Mouse (Mus musculus): ENCODE measurements at regions not wholly inside any gene's neighbourhood (a gene's known extent, or its start where the extent isn't known, plus 50 kb on each side); places are given as distances from the start of the nearest gene placed in this dataset.

DNA sequence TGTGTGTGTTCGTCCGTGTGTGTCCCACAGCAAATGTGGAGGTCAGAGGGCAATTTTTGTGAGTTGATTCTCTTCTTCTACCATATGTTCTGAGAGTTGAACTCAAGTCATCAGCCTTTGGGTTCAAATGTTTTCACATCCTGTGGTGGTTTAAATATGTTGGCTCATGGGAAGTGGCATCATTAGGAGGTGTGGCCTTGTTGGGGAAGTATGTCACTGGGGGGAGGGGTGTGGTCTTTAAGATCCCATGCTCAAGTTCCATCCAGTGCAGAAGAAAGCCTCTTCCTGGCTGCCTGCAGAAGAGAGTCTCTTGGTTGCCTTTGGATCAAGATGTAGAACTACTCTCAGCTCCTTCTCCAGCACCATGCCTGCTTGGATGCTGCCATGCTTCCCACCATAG, 78.1 kb downstream of the Cd24a start:
- Histone ChIP-seq H3K27me3 (no peaks in the 10 kb centered on the region), H3K4me3 (replicated peaks) (no peak overlapping the region), H3K36me3 (no peaks in the 10 kb centered on the region), H3K4me2 (no peak overlapping the region), H3K9ac (replicated peaks) (no peak overlapping the region), H3K27ac (no peak overlapping the region), H3K4me1 (replicated peaks) (peaks cover 10% of the 10 kb centered on the region), H3K9me3 (no peaks in the 10 kb centered on the region)
- WGBS, result 73% methylated on average over 2 of the region's 2 CpGs
- no peak for ATAC-seq (ENCODE audit: insufficient number of reproducible peaks, insufficient read depth, low FRiP score, low TSS enrichment, low read depth)

DNA sequence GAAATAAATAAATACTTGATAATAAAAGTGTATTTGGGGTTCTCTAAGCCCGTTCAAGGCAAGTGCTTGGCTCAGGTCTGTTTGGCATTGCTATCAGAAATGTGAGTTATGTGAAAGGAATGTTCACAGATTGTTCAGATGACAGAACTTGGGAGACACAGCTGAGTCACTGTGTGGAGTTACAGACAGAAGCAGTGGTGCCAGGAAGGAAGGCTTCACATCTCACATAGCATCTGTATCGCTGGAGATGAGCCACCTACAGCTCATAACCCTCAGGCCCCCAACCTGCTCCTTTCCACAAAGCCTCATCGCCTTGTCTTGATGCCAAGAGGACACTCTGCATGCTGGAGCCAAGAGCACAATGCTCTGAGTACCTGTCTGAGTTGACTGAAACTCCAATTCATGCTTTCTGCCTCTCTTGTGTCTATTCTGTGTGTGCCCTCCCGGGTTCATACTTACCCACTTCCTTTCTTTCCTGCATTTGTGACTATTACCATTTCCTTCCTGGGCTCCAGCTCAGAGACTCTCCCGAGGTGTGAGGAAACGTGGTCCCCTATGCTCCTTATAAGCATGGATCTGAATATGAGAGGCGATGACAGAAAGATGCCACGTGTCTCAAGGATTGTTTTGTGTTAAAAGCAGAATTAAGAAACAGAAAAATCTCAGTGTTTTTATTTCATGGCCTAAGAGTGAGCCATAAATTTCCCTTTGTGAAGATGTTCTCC, 79.6 kb downstream of the Cd24a start:
- H3K27me3 ChIP-seq, result no peaks in the 10 kb centered on the region
- H3K4me3 ChIP-seq (replicated peaks), result no peak overlapping the region
- no peaks in the 10 kb centered on the region for H3K9me3 ChIP-seq
- 83% methylated on average over 8 of the region's 8 CpGs for WGBS
- no peak overlapping the region for H3K27ac ChIP-seq
- no peaks in the 10 kb centered on the region for H3K36me3 ChIP-seq
- no peak overlapping the region for H3K4me2 ChIP-seq
- ATAC-seq (ENCODE audit: insufficient number of reproducible peaks, insufficient read depth, low FRiP score, low TSS enrichment, low read depth), result no peak
- H3K4me1 ChIP-seq (replicated peaks), result peaks cover 12% of the 10 kb centered on the region
- no peak overlapping the region for H3K9ac ChIP-seq (replicated peaks)

DNA sequence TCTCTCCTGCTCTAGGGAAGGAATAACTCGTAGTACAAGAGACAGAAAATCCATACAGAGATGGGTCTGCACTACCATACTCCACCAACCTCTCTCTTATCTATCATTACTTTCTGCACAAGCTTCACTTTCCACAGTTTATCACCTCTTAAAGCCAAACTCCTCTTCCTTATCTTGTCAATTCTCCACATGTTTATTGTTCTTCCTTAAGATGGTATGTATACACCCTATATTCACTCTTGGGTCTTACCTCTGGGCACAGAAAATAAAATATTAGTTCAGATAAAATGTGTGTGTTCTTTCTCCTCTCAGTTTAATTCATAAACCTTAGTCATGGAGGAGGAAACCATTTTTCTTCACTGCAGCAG, 80.1 kb downstream of the Cd24a start:
- H3K27ac ChIP-seq, result no peak overlapping the region
- no peak for ATAC-seq (ENCODE audit: insufficient number of reproducible peaks, insufficient read depth, low FRiP score, low TSS enrichment, low read depth)
- H3K9me3 ChIP-seq, result no peaks in the 10 kb centered on the region
- no peak overlapping the region for H3K9ac ChIP-seq (replicated peaks)
- no peak overlapping the region for H3K4me3 ChIP-seq (replicated peaks)
- peaks cover 13% of the 10 kb centered on the region for H3K4me1 ChIP-seq (replicated peaks)
- no peak overlapping the region for H3K4me2 ChIP-seq
- no peaks in the 10 kb centered on the region for H3K36me3 ChIP-seq
- WGBS, result 86% methylated on average over 1 of the region's 1 CpGs
- no peaks in the 10 kb centered on the region for H3K27me3 ChIP-seq

DNA sequence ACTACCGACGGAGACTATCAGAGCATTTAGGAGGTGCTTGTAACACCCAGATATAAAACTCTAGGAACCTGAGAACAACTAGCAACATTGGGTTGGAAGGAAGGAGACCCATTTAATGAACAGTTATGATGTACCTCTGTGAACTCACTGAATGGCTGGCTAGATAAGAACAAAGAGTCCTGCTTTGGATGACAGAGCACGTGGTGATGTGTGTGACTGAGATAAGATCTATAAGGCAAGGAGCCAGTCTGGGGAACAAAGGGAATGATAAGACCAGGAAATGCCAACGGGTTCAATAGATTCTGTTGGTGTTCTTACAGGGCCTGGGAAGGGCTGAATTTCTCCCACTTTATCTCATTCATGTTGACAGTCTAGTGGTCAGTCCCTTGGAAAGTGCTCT, 86.8 kb downstream of the Cd24a start:
- H3K9me3 ChIP-seq, result no peaks in the 10 kb centered on the region
- no peak overlapping the region for H3K4me2 ChIP-seq
- H3K4me1 ChIP-seq (replicated peaks), result 0 out of 2 replicates have a peak, but pooled peaks cover 3% of the 10 kb centered on the region
- no peak for ATAC-seq (ENCODE audit: insufficient number of reproducible peaks, insufficient read depth, low FRiP score, low TSS enrichment, low read depth)
- WGBS, result 66% methylated on average over 4 of the region's 4 CpGs
- no peak overlapping the region for H3K4me3 ChIP-seq (replicated peaks)
- no peak overlapping the region for H3K9ac ChIP-seq (replicated peaks)
- H3K27ac ChIP-seq, result no peak overlapping the region
- no peaks in the 10 kb centered on the region for H3K36me3 ChIP-seq
- no peaks in the 10 kb centered on the region for H3K27me3 ChIP-seq

DNA sequence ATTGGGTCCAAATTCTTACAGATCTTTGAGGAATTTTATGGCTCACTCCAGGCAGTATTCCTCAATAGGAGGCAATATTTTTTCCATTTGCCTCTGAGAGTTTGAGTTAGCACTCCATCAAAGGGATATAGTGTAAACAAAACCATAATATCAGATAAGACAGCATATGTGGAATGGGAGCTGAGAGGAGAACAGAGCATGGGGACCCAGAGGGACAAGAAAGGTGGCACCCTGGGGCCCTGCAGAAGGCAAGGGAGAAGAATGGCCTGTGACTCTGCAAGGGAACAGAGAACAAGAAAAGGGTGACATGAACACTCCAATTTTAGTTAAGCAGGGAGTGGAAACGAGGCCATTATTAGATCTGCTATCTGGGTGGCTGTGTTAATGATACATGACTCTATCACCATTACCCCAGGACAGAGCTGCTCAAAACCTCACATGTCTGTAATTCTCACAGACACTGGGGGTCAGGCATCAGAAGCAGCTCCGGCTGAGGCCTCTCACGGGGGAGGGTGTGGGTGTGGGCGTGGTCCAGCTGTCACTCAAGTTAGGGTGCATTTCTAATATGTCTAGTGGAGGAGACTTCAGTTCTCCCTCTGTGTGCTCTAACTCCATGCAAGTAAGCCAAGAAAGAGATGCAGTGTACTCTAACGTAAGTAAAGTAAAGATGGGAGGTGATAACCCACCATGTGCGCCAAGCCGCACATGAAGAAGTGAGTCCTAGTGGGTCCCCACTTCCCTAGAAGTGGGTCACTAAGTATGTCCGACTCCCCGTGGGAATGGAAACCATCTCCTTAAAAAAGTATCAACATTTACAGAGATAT, 88.4 kb downstream of the Cd24a start:
- no peaks in the 10 kb centered on the region for H3K9me3 ChIP-seq
- WGBS, result 76% methylated on average over 9 of the region's 9 CpGs
- H3K27me3 ChIP-seq, result no peaks in the 10 kb centered on the region
- H3K4me1 ChIP-seq (replicated peaks), result 0 out of 2 replicates have a peak, but pooled peaks cover 3% of the 10 kb centered on the region
- no peaks in the 10 kb centered on the region for H3K36me3 ChIP-seq
- no peak overlapping the region for H3K4me3 ChIP-seq (replicated peaks)
- ATAC-seq (ENCODE audit: insufficient number of reproducible peaks, insufficient read depth, low FRiP score, low TSS enrichment, low read depth), result no peak
- no peak overlapping the region for H3K27ac ChIP-seq
- no peak overlapping the region for H3K4me2 ChIP-seq
- H3K9ac ChIP-seq (replicated peaks), result no peak overlapping the region

DNA sequence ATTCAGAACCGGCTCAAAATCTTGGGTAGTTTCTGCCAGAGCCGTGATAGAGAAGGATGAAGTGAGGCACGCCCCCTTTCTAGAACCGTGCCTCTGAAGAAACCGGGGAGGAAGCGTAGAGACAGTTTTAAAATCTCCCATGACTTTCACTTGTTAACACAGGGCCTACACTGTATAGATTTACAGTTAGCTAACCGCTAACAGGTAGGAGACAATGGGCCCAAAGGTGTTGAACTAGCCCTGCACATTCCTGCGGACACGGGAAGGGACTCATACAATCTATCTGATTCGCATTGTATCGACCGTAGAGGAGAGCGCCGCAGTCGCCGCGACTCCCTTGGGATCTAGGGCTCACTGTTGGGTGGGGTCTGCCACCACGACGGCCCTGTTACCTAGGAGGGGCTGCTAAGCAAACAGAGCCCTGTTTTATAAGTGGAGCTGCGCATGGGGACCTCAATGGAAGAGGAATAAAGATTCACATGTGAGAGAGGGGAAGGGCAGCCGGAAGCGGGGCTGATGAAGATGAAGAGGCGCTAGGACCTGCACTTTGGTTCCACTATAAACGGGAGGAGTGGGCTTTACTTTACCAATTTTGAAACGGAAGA, 89.1 kb downstream of the Cd24a start:
- no peaks in the 10 kb centered on the region for H3K36me3 ChIP-seq
- H3K4me3 ChIP-seq (replicated peaks), result no peak overlapping the region
- ATAC-seq (ENCODE audit: insufficient number of reproducible peaks, insufficient read depth, low FRiP score, low TSS enrichment, low read depth), result no peak
- peak overlapping the region; percentile 37 for H3K4me2 ChIP-seq
- no peak overlapping the region for H3K9ac ChIP-seq (replicated peaks)
- no peaks in the 10 kb centered on the region for H3K27me3 ChIP-seq
- H3K4me1 ChIP-seq (replicated peaks), result 0 out of 2 replicates have a peak, but pooled peaks cover 3% of the 10 kb centered on the region
- no peaks in the 10 kb centered on the region for H3K9me3 ChIP-seq
- H3K27ac ChIP-seq, result no peak overlapping the region
- WGBS, result 65% methylated on average over 25 of the region's 25 CpGs

DNA sequence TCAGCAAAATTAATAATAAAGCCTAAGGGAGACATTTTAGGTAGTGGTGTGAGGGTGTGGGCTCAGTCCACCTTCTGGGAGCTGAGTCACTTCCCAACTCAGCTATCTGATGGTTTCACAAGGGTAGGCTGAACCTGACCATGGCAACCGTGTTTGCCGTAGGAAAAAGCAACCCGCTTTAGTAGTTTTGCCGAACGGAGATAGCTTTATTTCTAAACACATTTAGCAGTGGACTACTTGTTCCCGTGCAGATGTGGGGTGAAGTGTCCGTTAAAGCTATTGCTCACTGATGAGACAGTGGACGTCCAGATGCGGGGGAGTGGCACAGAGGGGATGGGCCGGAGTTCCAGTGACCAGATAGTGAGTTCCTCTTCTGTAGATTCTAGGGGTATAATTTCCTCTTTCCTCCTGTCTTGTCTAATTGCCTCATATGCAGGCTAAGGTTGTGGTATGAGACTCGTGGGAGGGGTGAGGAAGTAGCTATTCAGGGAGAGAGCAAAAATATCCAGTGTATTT, 89.7 kb downstream of the Cd24a start:
- WGBS, result 81% methylated on average over 11 of the region's 11 CpGs
- H3K9me3 ChIP-seq, result no peaks in the 10 kb centered on the region
- H3K4me1 ChIP-seq (replicated peaks), result peaks cover 6% of the 10 kb centered on the region; the same call in 1 of the 2 replicates
- H3K9ac ChIP-seq (replicated peaks), result no peak overlapping the region
- H3K27ac ChIP-seq, result no peak overlapping the region
- no peak for ATAC-seq (ENCODE audit: insufficient number of reproducible peaks, insufficient read depth, low FRiP score, low TSS enrichment, low read depth)
- H3K27me3 ChIP-seq, result no peaks in the 10 kb centered on the region
- H3K4me2 ChIP-seq, result no peak overlapping the region
- no peaks in the 10 kb centered on the region for H3K36me3 ChIP-seq
- H3K4me3 ChIP-seq (replicated peaks), result no peak overlapping the region

DNA sequence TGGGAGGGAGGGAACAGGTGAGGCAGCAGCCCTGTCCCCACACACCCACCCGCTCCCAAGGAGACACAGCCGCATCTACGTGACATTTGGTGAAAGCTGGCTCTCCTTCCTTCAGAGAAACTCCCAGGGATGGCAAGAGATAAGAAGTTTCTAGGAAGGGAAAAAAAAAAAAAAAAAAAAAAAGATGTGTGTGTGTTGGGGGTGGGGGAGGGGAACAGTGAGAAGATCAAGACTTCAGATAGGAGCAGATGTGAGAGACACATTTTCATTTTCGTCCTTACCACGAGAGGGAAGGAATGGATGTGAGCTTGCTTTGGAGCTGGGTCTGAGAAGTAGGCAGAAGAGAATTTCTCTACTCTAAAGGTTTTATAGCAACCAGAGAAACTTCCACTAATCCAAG, 91.4 kb downstream of the Cd24a start:
- Histone ChIP-seq H3K4me1 (replicated peaks) (peaks cover 8% of the 10 kb centered on the region; the same call in 1 of the 2 replicates), H3K9me3 (no peaks in the 10 kb centered on the region), H3K27ac (no peak overlapping the region), H3K27me3 (no peaks in the 10 kb centered on the region), H3K4me3 (replicated peaks) (no peak overlapping the region), H3K9ac (replicated peaks) (no peak overlapping the region), H3K36me3 (no peaks in the 10 kb centered on the region), H3K4me2 (no peak overlapping the region)
- 60% methylated on average over 5 of the region's 5 CpGs for WGBS
- ATAC-seq (ENCODE audit: insufficient number of reproducible peaks, insufficient read depth, low FRiP score, low TSS enrichment, low read depth), result no peak

DNA sequence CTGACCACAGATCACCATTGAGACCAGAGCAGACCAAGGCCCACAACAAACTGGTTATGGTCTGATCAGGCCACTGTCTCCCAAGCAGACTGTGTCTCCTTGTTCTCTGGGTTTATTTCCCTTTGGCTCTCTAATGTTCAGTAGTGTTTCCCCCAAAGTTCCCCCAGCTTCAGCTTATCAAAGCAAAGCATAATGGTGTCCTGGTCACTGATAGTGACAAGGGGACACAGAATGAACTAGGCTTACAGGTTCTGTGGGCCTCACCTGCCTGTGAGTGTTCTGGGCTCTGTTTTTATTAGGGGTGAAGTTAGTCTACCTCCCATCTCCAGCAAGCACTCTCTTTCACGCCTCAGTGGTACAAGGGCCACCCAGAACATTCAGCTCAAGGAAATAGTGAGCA, 92.7 kb downstream of the Cd24a start:
- H3K4me2 ChIP-seq, result no peak overlapping the region
- no peak overlapping the region for H3K4me3 ChIP-seq (replicated peaks)
- no peak for ATAC-seq (ENCODE audit: insufficient number of reproducible peaks, insufficient read depth, low FRiP score, low TSS enrichment, low read depth)
- H3K27me3 ChIP-seq, result no peaks in the 10 kb centered on the region
- H3K27ac ChIP-seq, result no peak overlapping the region
- no peak overlapping the region for H3K9ac ChIP-seq (replicated peaks)
- H3K36me3 ChIP-seq, result no peaks in the 10 kb centered on the region
- WGBS, result 83% methylated on average over 1 of the region's 1 CpGs
- peaks cover 8% of the 10 kb centered on the region; the same call in 1 of the 2 replicates for H3K4me1 ChIP-seq (replicated peaks)
- H3K9me3 ChIP-seq, result no peaks in the 10 kb centered on the region

DNA sequence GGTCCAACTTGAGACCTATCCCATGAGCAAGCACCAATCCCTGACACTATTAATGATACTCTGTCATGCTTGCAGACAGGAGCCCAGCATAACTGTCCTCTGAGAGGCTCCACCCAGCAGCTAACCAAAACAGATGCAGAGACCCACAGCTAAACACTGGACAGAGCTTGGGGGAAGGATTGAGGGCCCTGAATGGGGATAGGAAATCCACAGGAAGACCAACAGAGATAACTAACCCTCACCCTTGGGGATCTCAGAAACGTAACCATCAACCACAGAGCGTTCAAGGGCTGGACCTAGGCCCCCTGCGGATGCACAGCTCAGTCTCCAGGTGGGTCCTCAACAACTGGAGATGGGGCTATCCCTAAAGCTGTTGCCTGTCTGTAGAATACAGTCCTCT, 93.7 kb downstream of the Cd24a start:
- WGBS, result 81% methylated on average over 3 of the region's 3 CpGs

DNA sequence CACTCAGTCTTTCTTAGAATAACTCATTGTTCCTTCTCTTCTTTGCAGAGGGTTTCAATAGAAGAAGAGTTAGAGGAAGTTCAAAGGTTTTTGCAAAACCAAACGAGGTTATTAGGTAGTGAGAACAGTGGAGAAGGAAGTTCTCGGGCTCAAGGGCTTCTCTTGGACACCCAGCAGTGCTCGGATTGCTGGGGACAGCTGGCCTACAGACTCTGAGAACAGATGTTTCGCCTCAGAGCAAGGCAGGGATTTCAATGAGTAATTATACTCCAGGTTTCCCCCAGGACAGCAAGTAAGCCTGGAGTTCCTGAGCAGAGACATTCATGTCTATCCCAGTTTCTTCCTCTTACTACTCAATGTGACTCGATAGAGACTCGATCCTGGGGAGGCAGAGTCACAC, 94.4 kb downstream of the Cd24a start:
- Histone ChIP-seq H3K4me1 (replicated peaks) (peaks cover 10% of the 10 kb centered on the region; the same call in 1 of the 2 replicates), H3K9ac (replicated peaks) (no peak overlapping the region), H3K27ac (no peak overlapping the region), H3K36me3 (no peaks in the 10 kb centered on the region), H3K4me2 (no peak overlapping the region), H3K9me3 (no peaks in the 10 kb centered on the region), H3K4me3 (replicated peaks) (no peak overlapping the region), H3K27me3 (no peaks in the 10 kb centered on the region)
- WGBS, result 25% methylated on average over 6 of the region's 6 CpGs
- no peak for ATAC-seq (ENCODE audit: insufficient number of reproducible peaks, insufficient read depth, low FRiP score, low TSS enrichment, low read depth)

More for the DNA sequence above, 93.7 kb downstream of the Cd24a start:
- no peak overlapping the region for H3K27ac ChIP-seq
- no peak overlapping the region for H3K4me3 ChIP-seq (replicated peaks)
- H3K27me3 ChIP-seq, result no peaks in the 10 kb centered on the region
- no peaks in the 10 kb centered on the region for H3K9me3 ChIP-seq
- H3K9ac ChIP-seq (replicated peaks), result no peak overlapping the region
- ATAC-seq (ENCODE audit: insufficient number of reproducible peaks, insufficient read depth, low FRiP score, low TSS enrichment, low read depth), result no peak
- no peak overlapping the region for H3K4me2 ChIP-seq
- peaks cover 8% of the 10 kb centered on the region; the same call in 1 of the 2 replicates for H3K4me1 ChIP-seq (replicated peaks)
- H3K36me3 ChIP-seq, result no peaks in the 10 kb centered on the region
